Mouse (Mus musculus) CD8-positive naive resting alpha-beta T cell, adult 57 days (primary cell): ENCODE results near the gene Cbr4. TPM values are rescaled to one million over a fixed set of nuclear protein-coding genes. Genes with fewer than 3 reads are reported as not detected.

Experiments
- total RNA-seq: library from RNA; stranded (reverse); gene quantifications from one replicate; pipeline ENCODE4 v1.2.4, GENCODE M21; 2023

The Cbr4 gene
- total RNA-seq = 6.0 TPM

GRCm38 (mm10) chr8:61487597-61488156 is at the start of gene Cbr4:
Gene Cbr4 (plus strand): TSS chr8:61487734.

